Mouse (Mus musculus) CH12.LX (cell line): Measurements from ENCODE around the gene Gjd2. TPM values are rescaled to one million over a fixed set of nuclear protein-coding genes. Genes with fewer than 3 reads are reported as not detected.

Source experiments
- DNase-seq: peaks from one replicate; pipeline ENCODE4 v3.0.0-alpha.2; 2013; ENCODE audit errors: extremely low read depth
- H3K27ac ChIP-seq: 2 replicates; pipeline ENCODE4 v1.5.1; 2012; ENCODE audit warnings: low read depth, mild to moderate bottlenecking, control low read depth, moderate library complexity; ENCODE audit not compliant: insufficient read depth
- H3K27me3 ChIP-seq: replicated peaks from 2 replicates; pipeline ENCODE3; 2012; ENCODE audit warnings: inconsistent platforms
- H3K36me3 ChIP-seq, 2 experiments: replicated peaks in 1 of 2; 2 replicates each; pipeline versions ENCODE3 to v1.6.1; 2012; ENCODE audit warnings: inconsistent platforms in 1 of 2, low read length in 1 of 2, mild to moderate bottlenecking in 1 of 2, mixed read lengths in 1 of 2, moderate library complexity in 1 of 2; ENCODE audit not compliant: control insufficient read depth in 1 of 2, insufficient read depth in 1 of 2
- H3K4me1 ChIP-seq, 2 experiments: 2 replicates each; pipeline ENCODE4 v1.6.1; 2012; ENCODE audit warnings: inconsistent platforms in 1 of 2, moderate library complexity in 1 of 2; ENCODE audit not compliant: insufficient read depth in 2 of 2, control insufficient read depth in 1 of 2
- H3K4me2 ChIP-seq: 2 replicates; pipeline ENCODE4 v1.6.1; 2012; ENCODE audit warnings: low read depth, mild to moderate bottlenecking, control low read depth; ENCODE audit not compliant: poor library complexity, insufficient read depth, severe bottlenecking
- H3K4me3 ChIP-seq, 3 experiments: fragments of 150-350 bp in 1 of 3; sonication (generic) in 1 of 3; replicated peaks in 1 of 3; 2 replicates each; pipeline versions ENCODE3 to v1.5.1; 2011 to 2012; ENCODE audit warnings: low read depth in 2 of 3, low read length in 2 of 3, mild to moderate bottlenecking in 2 of 3, moderate library complexity in 2 of 3, control low read depth in 1 of 3, improper control_type of control experiment in 1 of 3, inconsistent platforms in 1 of 3, mixed read lengths in 1 of 3; ENCODE audit not compliant: poor library complexity in 1 of 3
- H3K79me2 ChIP-seq: replicated peaks from 2 replicates; pipeline ENCODE4 v1.6.1; 2012; ENCODE audit warnings: mild to moderate bottlenecking, moderate library complexity; ENCODE audit not compliant: control insufficient read depth, poor library complexity, insufficient read depth, severe bottlenecking; ENCODE audit errors: extremely low read depth
- H3K9ac ChIP-seq: 2 replicates; pipeline ENCODE4 v1.6.1; 2012; ENCODE audit warnings: low read depth, mild to moderate bottlenecking, control low read depth, moderate library complexity; ENCODE audit not compliant: insufficient read depth
- H3K9me3 ChIP-seq: replicated peaks from 2 replicates; pipeline ENCODE3; 2012; ENCODE audit warnings: low read length, inconsistent platforms, mixed read lengths
- BHLHE40 ChIP-seq: IDR thresholded peaks from 2 replicates; pipeline ENCODE4 v1.6.1; 2011; ENCODE audit warnings: mild to moderate bottlenecking, low read depth, low read length, improper control_type of control experiment
- CHD1 ChIP-seq: IDR thresholded peaks from 2 replicates; pipeline ENCODE4 v1.6.1; 2012; ENCODE audit warnings: low read depth, low read length, improper control_type of control experiment, inconsistent platforms
- CHD2 ChIP-seq: IDR thresholded peaks from 2 replicates; pipeline ENCODE4 v1.6.1; 2011; ENCODE audit warnings: low read length, improper control_type of control experiment
- CTCF ChIP-seq, 2 experiments: IDR thresholded peaks in 1 of 2; conservative IDR thresholded peaks in 1 of 2; 2 replicates each; pipeline ENCODE4 v1.5.1; 2011 to 2012; ENCODE audit warnings: low read depth in 2 of 2, low read length in 2 of 2, improper control_type of control experiment in 1 of 2, inconsistent platforms in 1 of 2, mild to moderate bottlenecking in 1 of 2, moderate library complexity in 1 of 2
- E2F4 ChIP-seq: IDR thresholded peaks from 2 replicates; pipeline ENCODE4 v1.6.1; 2011; ENCODE audit warnings: low read depth, low read length, improper control_type of control experiment; ENCODE audit not compliant: insufficient replicate concordance
- ELF1 ChIP-seq: IDR thresholded peaks from 2 replicates; pipeline ENCODE4 v1.6.1; 2014; ENCODE audit warnings: low read depth, mild to moderate bottlenecking, inconsistent platforms, low read length, improper control_type of control experiment
- EP300 ChIP-seq: IDR thresholded peaks from 2 replicates; pipeline ENCODE4 v1.6.1; 2011; ENCODE audit warnings: low read length, improper control_type of control experiment
- ETS1 ChIP-seq: conservative IDR thresholded peaks from 2 replicates; pipeline ENCODE4 v1.6.1; 2012; ENCODE audit warnings: low read depth, mild to moderate bottlenecking, inconsistent platforms, low read length, improper control_type of control experiment, moderate library complexity
- GABPA ChIP-seq: IDR thresholded peaks from 2 replicates; pipeline ENCODE4 v1.6.1; 2012; ENCODE audit warnings: low read depth, low read length, improper control_type of control experiment, inconsistent platforms; ENCODE audit not compliant: insufficient replicate concordance
- IRF4 ChIP-seq: IDR thresholded peaks from 2 replicates; pipeline ENCODE4 v1.6.1; 2014; ENCODE audit warnings: low read depth, mild to moderate bottlenecking, inconsistent platforms, low read length, improper control_type of control experiment
- JUN ChIP-seq: IDR thresholded peaks from 2 replicates; pipeline ENCODE4 v1.6.1; 2011; ENCODE audit warnings: low read depth, mild to moderate bottlenecking, low read length, improper control_type of control experiment, moderate library complexity; ENCODE audit not compliant: insufficient read depth
- MAFK ChIP-seq: IDR thresholded peaks from 2 replicates; pipeline ENCODE4 v1.6.1; 2011; ENCODE audit warnings: low read length, improper control_type of control experiment; ENCODE audit not compliant: insufficient replicate concordance
- MAX ChIP-seq: IDR thresholded peaks from 2 replicates; pipeline ENCODE4 v1.6.1; 2011; ENCODE audit warnings: low read length, improper control_type of control experiment
- MAZ ChIP-seq: IDR thresholded peaks from 2 replicates; pipeline ENCODE4 v1.6.1; 2012; ENCODE audit warnings: low read depth, mild to moderate bottlenecking, inconsistent platforms, low read length, improper control_type of control experiment, moderate library complexity
- MEF2A ChIP-seq: IDR thresholded peaks from 2 replicates; pipeline ENCODE4 v1.6.1; 2014; ENCODE audit warnings: low read depth, mild to moderate bottlenecking, inconsistent platforms, low read length, improper control_type of control experiment, borderline replicate concordance
- MXI1 ChIP-seq: IDR thresholded peaks from 2 replicates; pipeline ENCODE4 v1.6.1; 2011; ENCODE audit warnings: mild to moderate bottlenecking, low read depth, low read length, improper control_type of control experiment
- MYC ChIP-seq: IDR thresholded peaks from 2 replicates; pipeline ENCODE4 v1.6.1; 2011; ENCODE audit warnings: low read depth, mild to moderate bottlenecking, improper control_type of control experiment, low read length
- NELFE ChIP-seq: IDR thresholded peaks from 2 replicates; pipeline ENCODE4 v1.6.1; 2011; ENCODE audit warnings: low read depth, low read length, improper control_type of control experiment
- NRF1 ChIP-seq: IDR thresholded peaks from 2 replicates; pipeline ENCODE4 v1.6.1; 2014; ENCODE audit warnings: low read depth, mild to moderate bottlenecking, inconsistent platforms, low read length, improper control_type of control experiment, moderate library complexity
- PAX5 ChIP-seq: IDR thresholded peaks from 2 replicates; pipeline ENCODE4 v1.6.1; 2012; ENCODE audit warnings: low read length, inconsistent platforms, mixed read lengths
- SMC3 ChIP-seq: IDR thresholded peaks from 2 replicates; pipeline ENCODE4 v1.6.1; 2011; ENCODE audit warnings: low read depth, low read length, improper control_type of control experiment
- TBP ChIP-seq: conservative IDR thresholded peaks from 2 replicates; pipeline ENCODE4 v1.6.1; 2011; ENCODE audit warnings: low read depth, low read length, improper control_type of control experiment
- TCF12 ChIP-seq: IDR thresholded peaks from 2 replicates; pipeline ENCODE4 v1.6.1; 2014; ENCODE audit warnings: low read depth, mild to moderate bottlenecking, inconsistent platforms, low read length, improper control_type of control experiment
- UBTF ChIP-seq: IDR thresholded peaks from 2 replicates; pipeline ENCODE4 v1.6.1; 2012; ENCODE audit warnings: low read depth, mild to moderate bottlenecking, inconsistent platforms, low read length, improper control_type of control experiment, moderate library complexity
- USF1 ChIP-seq: IDR thresholded peaks from 2 replicates; pipeline ENCODE4 v1.6.1; 2014; ENCODE audit warnings: low read depth, mild to moderate bottlenecking, inconsistent platforms, low read length, improper control_type of control experiment
- USF2 ChIP-seq: conservative IDR thresholded peaks from 2 replicates; pipeline ENCODE4 v1.6.1; 2011; ENCODE audit warnings: low read depth, low read length, improper control_type of control experiment
- ZKSCAN1 ChIP-seq: IDR thresholded peaks from 2 replicates; pipeline ENCODE4 v1.6.1; 2012; ENCODE audit warnings: low read depth, inconsistent platforms, low read length, improper control_type of control experiment, borderline replicate concordance
- ZMIZ1 ChIP-seq: IDR thresholded peaks from 2 replicates; pipeline ENCODE4 v1.6.1; 2012; ENCODE audit warnings: low read depth, mild to moderate bottlenecking, inconsistent platforms, low read length, improper control_type of control experiment
- dilution Hi-C: fragments of 300-500 bp; cut with MboI; formaldehyde crosslinking; loops from 2 replicates; pipeline ENCODE4 v1.14.3; 2020; ENCODE audit warnings: low sequenced_read_pairs; ENCODE audit not compliant: extremely low pct_unique_long_range_greater_than_20kb, extremely low pct_ligation_motif_present
- in situ Hi-C: fragments of 300-500 bp; cut with MboI; formaldehyde crosslinking; loops from 3 replicates; pipeline ENCODE4 v1.14.3; 2019; ENCODE audit warnings: low sequenced_read_pairs, low pct_ligation_motif_present, low pct_unique_long_range_greater_than_20kb, mixed read lengths
- polyA plus RNA-seq: library from polyadenylated mRNA; unstranded; fragments of >175 nt; gene quantifications from 2 replicates; pipeline ENCODE4 v1.2.1, GENCODE M21; 2012; ENCODE audit warnings: low read depth; ENCODE audit not compliant: insufficient read length
- total RNA-seq, 2 experiments: library from RNA; depleted of rRNA; stranded (reverse); fragments of 300-350 nt in 1 of 2; fragments of >200 nt in 1 of 2; gene quantifications; 2 replicates each; pipeline ENCODE4 v1.2.3; 2012 to 2014

The Gjd2 gene
- total and polyA plus RNA-seq, 3 experiments = not detected

DNA sequence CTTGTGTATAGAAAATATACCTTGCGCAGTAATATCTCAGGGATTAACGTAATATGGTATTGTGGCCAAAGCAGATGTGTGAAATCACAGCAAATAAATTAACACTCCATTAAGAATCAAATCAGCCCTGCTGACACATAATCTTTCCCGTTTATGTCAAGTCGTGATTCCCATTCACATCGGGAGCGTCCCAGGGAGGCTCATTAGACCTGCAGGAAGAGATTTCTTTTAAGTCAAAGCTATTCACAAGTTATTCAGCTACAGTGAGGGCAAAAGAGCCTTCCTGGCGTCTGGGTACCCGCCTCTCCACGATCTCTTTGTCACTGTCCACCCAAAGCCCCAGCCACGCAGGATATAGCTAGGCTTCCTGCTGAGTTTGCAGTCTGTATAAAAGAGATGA, 4.7 kb upstream of the Gjd2 start:
- Histone ChIP-seq H3K27me3 (no peaks in the 10 kb centered on the region), H3K79me2 (no peaks in the 10 kb centered on the region)
- no peak for TF ChIP-seq USF2
- no peak for TF ChIP-seq MAZ
- no peak for TF ChIP-seq NELFE
- TF ChIP-seq ETS1 = no peak
- TF ChIP-seq UBTF = no peak
- no peak for TF ChIP-seq ZMIZ1
- TF ChIP-seq MXI1 = no peak
- TF ChIP-seq E2F4 = no peak
- no peak for TF ChIP-seq TCF12
- TF ChIP-seq JUN = no peak
- TF ChIP-seq MAFK = no peak
- no peak for TF ChIP-seq ELF1
- TF ChIP-seq MYC = no peak
- no peak for TF ChIP-seq MEF2A
- TF ChIP-seq SMC3 = no peak
- TF ChIP-seq TBP = no peak
- no peak for TF ChIP-seq GABPA
- no peak for TF ChIP-seq IRF4
- TF ChIP-seq, all 38 proteins: peak for 0
- peaks cover 3% of the 10 kb centered on the region for H3K9me3 ChIP-seq
- H3K4me1 ChIP-seq = no peaks in the 10 kb centered on the region; a peak in 1 of 4 replicates
- in situ Hi-C loops (no loop called here), dilution Hi-C loops (no loop called here)
- no peak overlapping the region for H3K27ac ChIP-seq
- no peak overlapping the region for H3K4me2 ChIP-seq
- no peak overlapping the region for H3K4me3 ChIP-seq
- no peak overlapping the region for H3K9ac ChIP-seq
- no peaks in the 10 kb centered on the region for H3K36me3 ChIP-seq
- DNase-seq = no peak

DNA sequence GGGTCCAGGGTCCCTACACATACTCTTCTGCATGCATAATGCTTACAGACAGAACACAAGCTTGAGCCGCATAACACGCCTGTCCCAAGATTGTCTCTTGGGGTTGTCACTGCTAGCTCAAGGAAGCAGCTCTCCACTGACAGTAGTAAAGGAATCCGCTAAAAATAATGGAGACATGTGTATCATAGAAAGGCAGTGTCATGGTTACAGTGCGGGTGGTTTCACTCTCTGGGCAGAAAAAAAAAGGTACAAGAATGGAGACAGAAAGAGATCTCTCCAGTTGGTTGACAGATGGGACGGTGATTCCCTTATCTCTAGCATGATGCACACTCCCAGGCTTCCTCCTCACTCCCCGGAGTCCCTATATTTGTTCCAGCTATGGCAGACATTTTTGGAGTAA, 1.4 kb upstream of the Gjd2 start:
- dilution Hi-C loops = no loop called here
- H3K4me3 ChIP-seq = no peak overlapping the region
- no peak overlapping the region for H3K9ac ChIP-seq
- no peaks in the 10 kb centered on the region for H3K27me3 ChIP-seq
- no peak overlapping the region for H3K27ac ChIP-seq
- H3K4me1 ChIP-seq = no peaks in the 10 kb centered on the region
- in situ Hi-C loops = no loop called here
- DNase-seq = no peak
- peaks cover 3% of the 10 kb centered on the region for H3K9me3 ChIP-seq
- H3K36me3 ChIP-seq = no peaks in the 10 kb centered on the region
- no peak for TF ChIP-seq ZKSCAN1
- no peak for TF ChIP-seq MAX
- no peak for TF ChIP-seq EP300
- TF ChIP-seq MXI1 = no peak
- no peak for TF ChIP-seq USF1
- TF ChIP-seq UBTF = no peak
- no peak for TF ChIP-seq JUN
- no peak for TF ChIP-seq CTCF (conservative IDR thresholded peaks at IDR 0.05 in 1 of 2, IDR thresholded peaks at IDR 0.05 in 1 of 2; ENCODE audit: low read depth in 2 of 2, low read length in 2 of 2)
- TF ChIP-seq SMC3 = no peak
- TF ChIP-seq CHD1 = no peak
- TF ChIP-seq NRF1 = no peak
- no peak for TF ChIP-seq NELFE
- no peak for TF ChIP-seq TCF12
- TF ChIP-seq PAX5 = no peak
- no peak for TF ChIP-seq BHLHE40
- TF ChIP-seq CHD2 = no peak
- no peaks in the 10 kb centered on the region for H3K79me2 ChIP-seq
- H3K4me2 ChIP-seq = no peak overlapping the region
